Mouse (Mus musculus) ES-Bruce4 (cell line): ENCODE results near the gene Gm14685. TPM values are rescaled to one million over a fixed set of nuclear protein-coding genes. Genes with fewer than 3 reads are reported as not detected.

Experiments
- polyA plus RNA-seq: library from polyadenylated mRNA; stranded (reverse); fragments of >200 nt; gene quantifications from 2 replicates; pipeline ENCODE4 v1.2.4, GENCODE M21; 2011; ENCODE audit warnings: low read depth; ENCODE audit not compliant: missing spikeins, insufficient read depth, insufficient read length

Gene Gm14685
- polyA plus RNA-seq, 1 experiment: not detected

Other genes starting within 250 kb of the Gm14685 start
- gene Cetn2, start 198.6 kb upstream of the Gm14685 start, polyA plus RNA-seq: 48.6 and 49.5 TPM in 2 replicates
- gene Nsdhl, start 198.5 kb upstream of the Gm14685 start, polyA plus RNA-seq: 44.2 and 45.5 TPM in 2 replicates
- gene Zfp185, start 129.7 kb upstream of the Gm14685 start, polyA plus RNA-seq: 18.8 and 20.2 TPM in 2 replicates
- gene Pnma5, start 79.9 kb upstream of the Gm14685 start, polyA plus RNA-seq: 1.4 and 2.3 TPM in 2 replicates
- 0.29 TPM in 1 of 2 replicates, not detected in the other for gene Pnma3, start 52.3 kb upstream of the Gm14685 start, polyA plus RNA-seq
- gene Xlr4a, start 34.6 kb upstream of the Gm14685 start, polyA plus RNA-seq: not detected in 2 replicates
- gene Xlr3a, start 20.0 kb upstream of the Gm14685 start, polyA plus RNA-seq: 1.6 TPM in 1 of 2 replicates, not detected in the other
- not detected in 2 replicates for gene Xlr5b, start 31.7 kb downstream of the Gm14685 start, polyA plus RNA-seq
- 1.5 and 2.0 TPM in 2 replicates for gene DXBay18, start 32.4 kb downstream of the Gm14685 start, polyA plus RNA-seq
- gene Spin2d, start 59.9 kb downstream of the Gm14685 start, polyA plus RNA-seq: not detected in 2 replicates
- 0.21 TPM in 1 of 2 replicates, not detected in the other for gene Xlr3b, start 75.2 kb downstream of the Gm14685 start, polyA plus RNA-seq
- 0.79 TPM in 1 of 2 replicates, not detected in the other for gene Xlr4b, start 97.3 kb downstream of the Gm14685 start, polyA plus RNA-seq
- 2.5 and 3.8 TPM in 2 replicates for gene F8a, start 111.2 kb downstream of the Gm14685 start, polyA plus RNA-seq
- gene Xlr4c, start 126.1 kb downstream of the Gm14685 start, polyA plus RNA-seq: 0.75 TPM in 1 of 2 replicates, not detected in the other
- 0.69 TPM in 1 of 2 replicates, not detected in the other for gene Xlr3c, start 148.3 kb downstream of the Gm14685 start, polyA plus RNA-seq
- gene Xlr5a, start 175.9 kb downstream of the Gm14685 start, polyA plus RNA-seq: not detected in 2 replicates
- not detected in 2 replicates for gene Xlr5c, start 175.9 kb downstream of the Gm14685 start, polyA plus RNA-seq
- not detected in 2 replicates for gene Gm45015, start 219.8 kb downstream of the Gm14685 start, polyA plus RNA-seq
- gene Zfp275, start 225.6 kb downstream of the Gm14685 start, polyA plus RNA-seq: 19.1 and 20.2 TPM in 2 replicates